Mouse (Mus musculus) left cerebral cortex, postnatal 14 days (tissue): ENCODE measurements around the gene Gm21836. TPM values are rescaled to one million over a fixed set of nuclear protein-coding genes. Genes with fewer than 3 reads are reported as not detected.
"Not testable (repeated sequence)": the region's sequence is repeated elsewhere in the genome, so short reads cannot be mapped to it uniquely, and the experiment has no call there.

Experiments used
- DNase-seq, 2 experiments: peaks; one replicate each; pipeline ENCODE4 v3.0.0; 2021 to 2022; ENCODE audit warnings: low spot score in 2 of 2, mixed read lengths in 1 of 2
- intact Hi-C: fragments of 180-260 bp; cut with DNase I; formaldehyde crosslinking; loops from one replicate; pipeline ENCODE4 v1.15.1; 2025
- long read RNA-seq, 2 experiments: library from polyadenylated mRNA; stranded (forward); transcript quantifications; one replicate each; pipeline ENCODE4 v2.0.0; 2021
- total RNA-seq, 2 experiments: library from RNA; stranded (reverse); gene quantifications; 2 replicates each; pipeline ENCODE4 v1.2.3; 2021

Gene Gm21836
- total RNA-seq = not detected
- long read RNA-seq, experiment 1 = 0 reads
- long read RNA-seq, experiment 2 = 0 reads

DNA sequence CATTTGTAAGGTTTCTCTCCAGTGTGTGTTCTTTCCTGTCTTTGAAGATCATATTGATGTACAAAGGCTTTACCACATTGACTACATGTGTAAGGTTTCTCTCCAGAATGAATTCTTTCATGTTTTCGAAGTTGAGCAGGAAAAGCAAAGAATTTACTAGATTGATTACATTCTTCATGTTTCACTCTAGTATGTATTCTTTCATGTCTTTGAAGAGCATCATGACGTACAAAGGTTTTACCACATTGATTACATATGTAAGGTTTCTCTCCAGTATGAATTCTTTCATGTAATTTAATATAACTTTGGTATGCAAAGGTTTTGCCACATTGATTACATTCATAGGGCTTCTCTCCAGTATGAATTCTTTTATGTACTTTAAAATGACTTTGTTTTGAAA, at the start of gene Gm21836:
Gene Gm21836 (minus strand): TSS at position 101 of the 400 bp plus-strand sequence.
- intact Hi-C loops, DNase-seq: not testable (repeated sequence)

- intact Hi-C loops, DNase-seq: not testable (repeated sequence)
Measured at GRCm38 (mm10) chr9:124480361-124480980, 13.1 kb downstream of the Gm21836 start.

DNA sequence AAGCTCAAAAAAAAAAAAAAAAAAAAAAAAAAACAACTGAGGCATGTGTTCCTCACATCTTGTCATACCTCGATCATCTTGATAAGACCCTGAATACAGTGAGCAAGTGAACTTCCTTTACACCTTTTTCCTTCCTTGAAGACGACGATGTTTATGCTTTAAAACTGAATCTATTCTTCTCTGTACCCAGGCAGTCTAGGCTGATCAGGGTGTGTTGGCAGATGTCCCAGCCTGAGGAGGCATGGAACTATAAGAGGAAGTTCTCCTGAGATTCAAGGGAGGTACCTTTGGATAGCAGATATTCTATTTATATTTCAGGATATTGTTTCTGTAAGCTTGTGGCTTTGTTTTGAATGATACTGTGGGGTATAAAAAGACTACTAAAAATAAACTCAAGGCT, 15.5 kb downstream of the Gm21836 start:
- intact Hi-C loops = no loop called here
- DNase-seq = peak; percentile 30 to 45

- DNase-seq = peak in 1 of 2 experiments; percentile 40
- intact Hi-C loops = loop anchor here (1.0 kb wide), 1 partner anchor 34 kb away; no protein-coding TSS in a partner anchor
Measured at GRCm38 (mm10) chr9:124476096-124476902, 17.3 kb downstream of the Gm21836 start, which contains the start of gene Ppp2r3d. Gene Ppp2r3d, minus strand, starts transcription at chr9:124476898.

- intact Hi-C loops = loop anchor here (1.0 kb wide), 1 partner anchor 33 kb away; no protein-coding TSS in a partner anchor
- no peak for DNase-seq
Measured at GRCm38 (mm10) chr9:124475689-124476088, 17.9 kb downstream of the Gm21836 start.

DNA sequence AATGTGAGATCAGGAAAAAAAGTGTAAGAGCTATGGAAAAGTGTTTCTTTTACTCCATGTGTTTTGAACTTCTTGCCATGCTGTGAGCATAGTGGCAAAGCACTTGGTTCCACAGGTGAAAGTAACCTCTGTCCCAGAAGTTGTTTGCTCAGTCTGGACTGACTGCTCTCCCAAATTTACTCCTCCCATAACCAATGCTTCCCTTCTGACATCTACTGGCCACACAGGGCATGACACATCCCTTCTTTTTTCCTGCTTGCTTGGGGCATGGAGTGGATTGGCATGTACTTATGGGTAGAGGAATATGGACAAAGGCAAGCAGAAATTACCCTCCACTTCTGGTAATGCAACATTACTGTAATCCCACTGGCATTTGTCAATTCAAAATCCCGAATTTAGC, 37.0 kb downstream of the Gm21836 start:
- no peak for DNase-seq

More for the DNA sequence above, 37.0 kb downstream of the Gm21836 start:
- intact Hi-C loops = no loop called here

Other genes with a start within 250 kb of the Gm21836 start
- 10 to 100 TPM; 14.4 to 14.8 TPM for gene 2010315B03Rik, start 181.1 kb downstream of the Gm21836 start, total RNA-seq
- 10 to 100 TPM; 84.9 to 97.5 TPM for gene Ppp2r3d, start 16.9 kb downstream of the Gm21836 start, total RNA-seq